Mouse (Mus musculus) kidney, postnatal 36 days (tissue): Measurements from ENCODE around the gene Egfem1.

Experiments used
- DNase-seq, 2 experiments: peaks; one replicate each; pipeline ENCODE4 v3.0.0; 2021 to 2022; ENCODE audit warnings: mixed read lengths in 2 of 2

The Egfem1 gene

GRCm38 (mm10) chr3:29135176-29136064 is 53.6 kb downstream of the Egfem1 start:
- no peak for DNase-seq

GRCm38 (mm10) chr3:29136065-29136955 is 54.5 kb downstream of the Egfem1 start:
- no peak for DNase-seq

- no peak for DNase-seq
Observed at GRCm38 (mm10) chr3:29168401-29168800, 86.6 kb downstream of the Egfem1 start.

GRCm38 (mm10) chr3:29169003-29169402 is 87.2 kb downstream of the Egfem1 start:
- no peak for DNase-seq

- DNase-seq: no peak
Observed at GRCm38 (mm10) chr3:29176991-29177390, 95.2 kb downstream of the Egfem1 start.

- no peak for DNase-seq
Observed at GRCm38 (mm10) chr3:29182988-29183387, 101.2 kb downstream of the Egfem1 start.

GRCm38 (mm10) chr3:29183615-29184198 is 101.9 kb downstream of the Egfem1 start:
- no peak for DNase-seq

- no peak for DNase-seq
Observed at GRCm38 (mm10) chr3:29184486-29185241, 102.8 kb downstream of the Egfem1 start.

GRCm38 (mm10) chr3:29190263-29190662 is 108.4 kb downstream of the Egfem1 start:
- DNase-seq: no peak

- no peak for DNase-seq
Observed at GRCm38 (mm10) chr3:29197727-29198512, 116.1 kb downstream of the Egfem1 start.

- no peak for DNase-seq
Observed at GRCm38 (mm10) chr3:29200601-29201000, 118.8 kb downstream of the Egfem1 start.

- DNase-seq: no peak
Observed at GRCm38 (mm10) chr3:29202536-29202935, 120.7 kb downstream of the Egfem1 start.

GRCm38 (mm10) chr3:29222414-29222813 is 140.6 kb downstream of the Egfem1 start:
- DNase-seq: no peak

GRCm38 (mm10) chr3:29229712-29230111 is 147.9 kb downstream of the Egfem1 start:
- peak in 1 of 2 experiments; percentile 8 for DNase-seq

- DNase-seq: no peak
Observed at GRCm38 (mm10) chr3:29235477-29235876, 153.7 kb downstream of the Egfem1 start.

- DNase-seq: no peak
Observed at GRCm38 (mm10) chr3:29236517-29236916, 154.7 kb downstream of the Egfem1 start.

GRCm38 (mm10) chr3:29243600-29243999 is 161.8 kb downstream of the Egfem1 start:
- peak in 1 of 2 experiments; percentile 2 for DNase-seq

GRCm38 (mm10) chr3:29291633-29292032 is 209.8 kb downstream of the Egfem1 start:
- DNase-seq: no peak

- no peak for DNase-seq
Observed at GRCm38 (mm10) chr3:29292251-29292650, 210.4 kb downstream of the Egfem1 start.

GRCm38 (mm10) chr3:29293230-29293629 is 211.4 kb downstream of the Egfem1 start:
- DNase-seq: no peak

- DNase-seq: no peak
Observed at GRCm38 (mm10) chr3:29342223-29342791, 260.5 kb downstream of the Egfem1 start.
